Mouse (Mus musculus) E14TG2a.4 (cell line): ENCODE data around the gene Vangl2.

Experiments
- CTCF ChIP-seq: conservative IDR thresholded peaks from 2 replicates; pipeline ENCODE4 v1.5.1; 2014; ENCODE audit warnings: low read length
- NANOG ChIP-seq: IDR thresholded peaks from 2 replicates; pipeline ENCODE4 v1.6.1; 2014; ENCODE audit warnings: borderline replicate concordance, low read length, mixed read lengths
- POU5F1 ChIP-seq: IDR thresholded peaks from 2 replicates; pipeline ENCODE4 v1.6.1; 2014; ENCODE audit warnings: low read length, borderline replicate concordance

DNA sequence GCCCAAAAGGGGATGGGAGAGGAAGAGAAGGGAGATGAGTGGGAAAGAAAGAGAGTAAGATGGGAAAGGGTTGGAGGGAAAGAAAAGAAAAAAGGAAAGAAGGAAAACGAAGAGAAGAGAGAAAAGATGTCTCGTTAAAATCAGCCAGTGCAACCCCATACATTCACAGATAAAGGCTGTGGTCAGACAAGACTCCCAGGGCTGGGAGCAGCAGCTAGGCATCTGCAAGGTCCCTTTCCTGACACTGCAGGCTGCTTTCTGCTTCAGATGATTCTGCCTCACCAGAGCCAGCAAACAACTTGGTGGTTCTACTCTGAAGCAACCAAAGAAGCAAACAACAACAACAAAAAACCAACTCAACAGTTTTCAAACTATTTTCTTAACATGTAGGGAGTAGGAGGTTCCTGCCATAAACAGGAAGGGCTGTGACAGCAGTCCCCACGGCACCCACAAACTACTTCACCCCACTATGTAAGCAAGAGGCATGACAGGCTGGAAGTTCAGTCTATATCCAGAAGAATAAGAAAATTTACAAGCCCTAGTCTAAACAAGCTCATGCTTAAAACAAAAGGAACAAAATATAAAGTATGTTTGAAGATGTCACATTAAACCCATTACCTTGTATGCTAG is 44.8 kb downstream of the Vangl2 start:
- no peak for TF ChIP-seq CTCF
- no peak for TF ChIP-seq POU5F1
- no peak for TF ChIP-seq NANOG
